Mouse (Mus musculus) stomach, postnatal 0 days (tissue): ENCODE data around the gene Gm16253. TPM values are rescaled to one million over a fixed set of nuclear protein-coding genes. Genes with fewer than 3 reads are reported as not detected.

Experiments
- ATAC-seq: fragments of 200-750 bp; cut with Nextera tagmentation; 2 replicates; pipeline ENCODE4 v1.8.0; 2017; ENCODE audit not compliant: low FRiP score, low TSS enrichment
- DNase-seq: peaks from one replicate; pipeline ENCODE4 v3.0.0-alpha.2; 2016; ENCODE audit warnings: low spot score
- H3K27ac ChIP-seq: fragments of 300-500 bp; sonication (generic); replicated peaks from 2 replicates; pipeline ENCODE4 v1.5.1; 2014; ENCODE audit warnings: mild to moderate bottlenecking, control low read depth
- H3K27me3 ChIP-seq: fragments of 300-500 bp; sonication (generic); 2 replicates; pipeline ENCODE4 v1.6.1; 2014; ENCODE audit warnings: low read length; ENCODE audit not compliant: control insufficient read depth, insufficient read depth
- H3K36me3 ChIP-seq: fragments of 300-500 bp; sonication (generic); 2 replicates; pipeline ENCODE4 v1.6.1; 2014; ENCODE audit warnings: low read length, mixed read lengths; ENCODE audit not compliant: control insufficient read depth, insufficient read depth
- H3K4me1 ChIP-seq: fragments of 300-500 bp; sonication (generic); replicated peaks from 2 replicates; pipeline ENCODE4 v1.6.1; 2014; ENCODE audit warnings: antibody characterized with exemption; ENCODE audit not compliant: control insufficient read depth, insufficient read depth
- H3K4me2 ChIP-seq: fragments of 300-500 bp; sonication (generic); replicated peaks from 2 replicates; pipeline ENCODE4 v1.6.1; 2014; ENCODE audit warnings: low read depth, mild to moderate bottlenecking, control low read depth, moderate library complexity
- H3K4me3 ChIP-seq: fragments of 300-500 bp; sonication (generic); 2 replicates; pipeline ENCODE4 v1.5.1; 2014; ENCODE audit warnings: low read depth, low read length, control low read depth
- H3K9ac ChIP-seq: fragments of 300-500 bp; sonication (generic); 2 replicates; pipeline ENCODE4 v1.6.1; 2014; ENCODE audit warnings: mild to moderate bottlenecking, low read length, control low read depth, mixed read lengths
- H3K9me3 ChIP-seq: fragments of 300-500 bp; sonication (generic); 2 replicates; pipeline ENCODE4 v1.6.1; 2016; ENCODE audit warnings: low read length; ENCODE audit not compliant: control insufficient read depth
- CTCF ChIP-seq: IDR thresholded peaks from 2 replicates; pipeline ENCODE4 v1.5.1; 2016; ENCODE audit warnings: antibody characterized with exemption, low read depth, mild to moderate bottlenecking, moderate library complexity
- EP300 ChIP-seq: optimal IDR thresholded peaks from 2 replicates; pipeline ENCODE3; 2016; ENCODE audit warnings: antibody characterized with exemption
- WGBS: fragments of 180-500 bp; shearing (Covaris S2); extraction: QIAGEN DNeasy Blood & Tissue Kit; methylation state at CpG from one replicate; pipeline ENCODE4 v1.1.7; 2014; 5-methylcytosine and 5-hydroxymethylcytosine counted together
- polyA plus RNA-seq: library from polyadenylated mRNA; unstranded; fragments of >200 nt; fragmentation: Nextera tagmentation; extraction: Ambion mirVana; gene quantifications from 2 replicates; pipeline ENCODE4 v1.2.1, GENCODE M21; 2015

Gm16253 gene
- 0.18 and 0.46 TPM in 2 replicates for polyA plus RNA-seq

DNA sequence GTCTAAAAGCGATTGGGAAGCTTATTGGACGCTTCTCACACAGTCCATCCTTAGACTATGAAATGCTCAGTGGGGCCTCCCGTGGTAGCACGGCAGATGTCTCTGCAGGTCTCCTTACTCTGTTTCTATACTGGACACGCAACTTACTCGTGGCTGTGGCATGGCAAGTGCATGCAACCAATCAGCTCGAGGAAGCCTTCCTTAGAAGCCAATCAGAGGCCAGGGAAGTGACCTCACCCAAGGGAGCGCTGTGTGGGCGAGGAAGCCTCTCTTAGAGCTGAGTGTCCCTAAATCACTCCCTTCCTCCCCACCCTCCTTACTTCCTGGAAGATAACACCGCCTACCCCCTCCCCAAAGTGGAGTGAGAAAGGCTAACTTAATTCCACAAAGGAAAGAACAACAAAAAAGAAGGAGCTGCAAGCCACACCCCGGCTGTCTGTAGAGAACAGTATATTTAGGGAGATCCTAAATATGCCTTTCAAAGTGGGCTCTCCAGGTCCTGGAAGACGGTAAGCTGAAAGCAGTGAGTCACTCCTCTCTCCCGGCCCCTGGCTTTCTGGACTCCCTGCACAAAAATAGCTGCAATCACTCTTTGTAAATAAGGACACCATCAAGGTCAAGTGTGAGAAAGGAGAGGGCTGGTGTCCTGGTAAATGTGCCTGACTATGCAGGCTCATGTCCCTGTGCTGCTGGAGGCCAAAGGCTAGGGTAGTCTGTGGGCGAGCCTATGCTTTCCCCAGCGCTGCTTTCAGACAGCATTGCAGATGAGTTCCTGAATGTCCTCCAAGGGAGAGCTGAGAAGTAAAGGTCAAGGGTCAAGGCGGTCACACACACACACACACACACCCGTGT lies at the start of gene Gm16253:
Gm16253 (plus strand) TSS at position 295 of the 852 bp plus-strand sequence.
- ATAC-seq: peak; percentile 87
- WGBS: 11% methylated on average over 17 of the region's 17 CpGs

DNA sequence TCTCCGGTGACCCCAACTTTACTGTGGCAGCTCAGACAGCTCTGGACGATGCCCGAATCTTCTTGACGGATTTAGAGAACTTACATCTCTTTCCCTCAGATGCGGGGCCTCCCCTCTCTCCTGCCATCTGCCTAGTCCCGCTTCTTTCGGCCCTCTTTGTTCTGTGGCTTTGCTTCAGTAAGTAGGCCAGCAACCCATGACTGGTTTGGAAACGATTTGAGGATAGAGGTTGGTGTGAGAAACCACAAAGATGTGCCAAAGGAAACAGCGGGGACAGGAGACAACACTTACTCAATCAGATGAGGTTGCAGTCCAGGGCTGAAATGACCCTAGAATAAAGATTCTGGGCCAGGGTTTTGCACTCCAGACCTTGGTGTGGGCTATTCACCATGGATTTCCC lies 48.3 kb upstream of the Gm16253 start:
- 59% methylated on average over 9 of the region's 9 CpGs for WGBS
- no peak overlapping the region for H3K9ac ChIP-seq
- H3K27ac ChIP-seq: no peak overlapping the region
- no peaks in the 10 kb centered on the region for H3K36me3 ChIP-seq
- TF ChIP-seq CTCF: no peak
- TF ChIP-seq EP300: no peak
- no peaks in the 10 kb centered on the region for H3K9me3 ChIP-seq
- ATAC-seq: no peak
- DNase-seq: no peak
- 0 out of 2 replicates have a peak, but pooled peaks cover 3% of the 10 kb centered on the region for H3K4me1 ChIP-seq
- no peak overlapping the region for H3K4me3 ChIP-seq
- H3K4me2 ChIP-seq: no peak overlapping the region
- peaks cover 6% of the 10 kb centered on the region; the same call in 1 of the 2 replicates for H3K27me3 ChIP-seq

More for the DNA sequence above, at the start of gene Gm16253:
- H3K36me3 ChIP-seq: no peaks in the 10 kb centered on the region
- peaks cover 22% of the 10 kb centered on the region for H3K4me1 ChIP-seq
- peak within 1 kb of the TSS; percentile 99 for H3K27ac ChIP-seq
- H3K4me3 ChIP-seq: no peak within 1 kb of the TSS
- H3K9me3 ChIP-seq: no peaks in the 10 kb centered on the region
- TF ChIP-seq EP300 (peak; percentile 83), CTCF (peak; percentile 36; the same call in 1 of the 2 replicates)
- peak; percentile 93 for DNase-seq
- H3K27me3 ChIP-seq: no peaks in the 10 kb centered on the region
- peak within 1 kb of the TSS; percentile 47 for H3K4me2 ChIP-seq
- H3K9ac ChIP-seq: peak within 1 kb of the TSS; percentile 61

DNA sequence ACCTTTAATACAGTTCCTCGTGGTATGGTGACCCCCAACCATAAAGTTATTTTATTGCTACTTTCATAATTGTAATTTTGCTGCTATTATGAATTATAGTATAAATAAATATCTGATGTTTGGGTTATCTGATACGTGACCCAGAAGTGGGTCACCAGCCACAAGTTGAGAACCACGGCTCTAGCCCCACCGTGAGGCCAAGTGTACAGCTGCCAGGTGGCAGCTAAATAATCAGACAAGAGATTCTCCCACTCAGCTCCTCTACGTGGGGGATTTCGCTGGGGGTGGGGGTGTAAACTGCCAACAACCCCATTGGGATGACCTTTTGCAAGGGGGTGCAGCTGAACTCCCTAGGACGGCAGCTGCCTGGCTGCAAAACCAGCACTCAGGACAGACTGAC lies 44.7 kb upstream of the Gm16253 start:
- no peaks in the 10 kb centered on the region for H3K9me3 ChIP-seq
- H3K27me3 ChIP-seq: peaks cover 5% of the 10 kb centered on the region; the same call in 1 of the 2 replicates
- H3K27ac ChIP-seq: no peak overlapping the region
- 48% methylated on average over 7 of the region's 7 CpGs for WGBS
- ATAC-seq: no peak
- no peak overlapping the region for H3K4me3 ChIP-seq
- no peak overlapping the region for H3K9ac ChIP-seq
- H3K36me3 ChIP-seq: no peaks in the 10 kb centered on the region
- no peak overlapping the region for H3K4me2 ChIP-seq
- H3K4me1 ChIP-seq: 0 out of 2 replicates have a peak, but pooled peaks cover 2% of the 10 kb centered on the region
- no peak for DNase-seq
- no peak for TF ChIP-seq CTCF

DNA sequence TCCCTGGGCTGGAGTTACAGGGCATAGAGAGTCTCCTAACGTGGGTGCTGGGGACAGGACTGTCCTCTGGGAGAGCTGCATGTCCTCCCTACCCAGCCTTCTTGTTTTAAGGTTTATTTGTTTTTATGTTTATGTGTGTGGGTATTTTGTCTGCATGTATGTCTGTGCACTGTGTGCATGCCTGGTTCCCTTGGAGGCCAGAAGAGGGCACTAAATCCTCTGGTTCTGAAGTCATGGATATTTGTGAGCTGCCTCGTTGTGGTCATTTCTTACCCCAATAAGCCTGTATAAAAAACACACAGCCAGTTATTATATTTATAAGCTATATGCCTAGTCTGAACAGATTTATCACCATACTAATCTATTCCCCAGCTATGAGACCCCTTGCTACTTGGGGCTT lies 42.5 kb upstream of the Gm16253 start:
- WGBS: 70% methylated on average over 2 of the region's 2 CpGs
- TF ChIP-seq EP300 (no peak), CTCF (peak; percentile 43)

DNA sequence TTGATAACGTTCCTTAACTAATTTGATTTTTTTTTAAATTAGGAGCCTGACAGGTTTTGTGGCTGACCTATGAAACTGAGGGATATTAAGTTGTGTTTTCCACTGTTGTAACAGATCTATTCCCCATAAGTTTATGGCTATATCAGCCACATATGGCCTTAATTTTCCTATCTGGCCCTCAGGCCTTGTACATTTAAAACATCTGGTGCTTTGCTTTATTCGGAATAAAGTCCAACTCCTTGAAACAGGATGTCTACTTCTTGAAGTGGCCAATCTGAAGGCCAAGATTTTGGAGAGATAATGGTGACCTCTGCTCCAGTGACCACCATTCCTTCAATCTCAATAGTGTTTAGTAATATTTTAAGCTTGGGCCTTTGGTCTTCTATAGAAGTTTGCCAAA lies 37.5 kb upstream of the Gm16253 start:
- H3K9me3 ChIP-seq: no peaks in the 10 kb centered on the region
- no peak for DNase-seq
- TF ChIP-seq EP300 (no peak), CTCF (no peak)
- H3K27ac ChIP-seq: no peak overlapping the region
- ATAC-seq: no peak
- no peaks in the 10 kb centered on the region for H3K27me3 ChIP-seq
- no peaks in the 10 kb centered on the region for H3K4me1 ChIP-seq
- no peak overlapping the region for H3K4me3 ChIP-seq
- no peak overlapping the region for H3K4me2 ChIP-seq
- no peak overlapping the region for H3K9ac ChIP-seq
- H3K36me3 ChIP-seq: no peaks in the 10 kb centered on the region
- WGBS: 73% methylated on average over 2 of the region's 2 CpGs

More for the DNA sequence above, 42.5 kb upstream of the Gm16253 start:
- H3K27me3 ChIP-seq: no peaks in the 10 kb centered on the region
- no peak overlapping the region for H3K4me2 ChIP-seq
- H3K4me3 ChIP-seq: no peak overlapping the region
- no peaks in the 10 kb centered on the region for H3K36me3 ChIP-seq
- no peaks in the 10 kb centered on the region for H3K4me1 ChIP-seq
- no peak overlapping the region for H3K9ac ChIP-seq
- H3K9me3 ChIP-seq: no peaks in the 10 kb centered on the region
- DNase-seq: no peak
- no peak for ATAC-seq
- no peak overlapping the region for H3K27ac ChIP-seq

DNA sequence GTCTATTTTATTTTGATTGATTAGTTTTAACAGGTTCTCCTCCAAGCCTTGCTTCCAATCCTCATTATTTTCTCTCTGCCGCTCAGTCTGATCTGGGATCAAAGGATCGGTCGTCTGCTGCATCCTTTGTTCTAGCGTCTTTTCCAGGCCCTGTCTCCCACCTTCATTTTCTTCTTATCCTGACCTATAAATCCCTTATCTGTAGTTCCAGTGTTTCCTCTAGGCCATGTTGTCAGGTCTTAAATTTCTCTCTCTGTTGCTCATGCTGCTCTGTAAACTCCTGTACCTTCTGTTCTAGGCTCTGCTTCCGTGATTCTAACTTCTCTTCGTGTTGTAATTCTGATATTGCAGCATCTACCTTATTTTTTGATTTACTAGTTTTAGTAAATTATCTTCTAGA lies 36.0 kb upstream of the Gm16253 start:
- H3K4me3 ChIP-seq: no peak overlapping the region
- H3K36me3 ChIP-seq: no peaks in the 10 kb centered on the region
- H3K27ac ChIP-seq: no peak overlapping the region
- no peak overlapping the region for H3K4me2 ChIP-seq
- DNase-seq (no peak), ATAC-seq (no peak)
- no peaks in the 10 kb centered on the region for H3K9me3 ChIP-seq
- TF ChIP-seq EP300: no peak
- TF ChIP-seq CTCF: no peak
- H3K4me1 ChIP-seq: no peaks in the 10 kb centered on the region
- H3K9ac ChIP-seq: no peak overlapping the region
- H3K27me3 ChIP-seq: no peaks in the 10 kb centered on the region
- 54% methylated on average over 6 of the region's 6 CpGs for WGBS
